Mouse (Mus musculus): Measurements from ENCODE around the gene Capn2. TPM values are rescaled to one million over a fixed set of nuclear protein-coding genes. Genes with fewer than 3 reads are reported as not detected.

Gene Capn2
- total and polyA plus RNA-seq, 3 experiments: 10.6 to 19.3 TPM; not detected in 1

DNA sequence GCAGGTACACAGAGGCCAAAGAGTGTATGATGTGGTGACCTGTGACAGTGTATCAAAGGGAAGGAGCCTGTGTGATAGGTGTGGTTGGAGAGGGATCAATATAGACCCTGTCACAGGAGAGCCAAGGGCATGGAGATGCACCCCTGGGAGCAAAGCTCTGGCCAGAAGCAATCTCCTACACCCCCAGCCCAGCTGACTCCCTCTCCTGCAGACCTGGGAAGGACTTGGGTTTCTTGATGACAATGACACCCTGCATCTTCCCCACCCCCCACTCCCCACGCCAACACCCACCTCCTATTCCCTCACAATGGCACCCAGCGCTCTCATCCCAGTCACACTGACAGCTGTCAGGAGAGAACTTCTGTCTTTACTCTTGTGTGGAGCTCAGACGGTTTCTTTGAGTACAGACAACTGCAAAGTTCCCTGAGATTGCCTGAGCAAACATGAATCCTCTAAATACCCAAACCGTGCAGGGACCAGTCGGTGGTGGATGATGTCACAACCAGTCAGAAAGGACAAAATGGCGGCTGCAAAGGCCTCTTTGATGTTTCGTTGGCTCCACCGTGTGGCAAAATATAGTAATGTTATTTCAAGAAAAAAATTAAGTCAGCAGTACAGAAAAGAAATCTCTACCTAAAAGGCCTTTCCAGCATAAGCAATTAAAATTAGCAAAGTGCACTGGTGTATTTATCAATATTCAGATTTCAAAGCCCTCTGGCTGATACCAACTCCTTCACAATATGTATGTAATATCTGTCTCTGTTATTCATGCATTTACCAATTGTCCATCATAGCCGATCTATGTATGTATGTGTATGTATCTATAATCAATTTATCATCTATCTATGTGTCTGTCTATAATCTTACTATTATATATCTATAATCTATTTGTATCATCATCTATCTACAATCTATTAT, 21.9 kb upstream of the Capn2 start:
- Histone ChIP-seq H3K27me3 (ENCODE audit: control insufficient read depth in 1 of 2, insufficient read depth in 2 of 2, low read length in 2 of 2) (no peaks in the 10 kb centered on the region), H3K27ac (ENCODE audit: control insufficient read depth, low read depth, low read length) (no peak overlapping the region), H3K36me3 (ENCODE audit: control insufficient read depth in 1 of 2, insufficient read depth in 2 of 2, low read length in 2 of 2) (no peaks in the 10 kb centered on the region), H3K4me1 (ENCODE audit: control insufficient read depth in 1 of 2, insufficient read depth in 2 of 2, low read length in 2 of 2) (peaks cover 0 to 4% of the 10 kb centered on the region in 2 experiments; a peak in 2 of 4 replicates), H3K9me3 (replicated peaks; ENCODE audit: insufficient read depth, low read length) (no peaks in the 10 kb centered on the region), H3K9ac (ENCODE audit: control insufficient read depth, low read depth, low read length, poor library complexity, severe bottlenecking) (peak overlapping the region; percentile 75), H3K79me2 (ENCODE audit: control insufficient read depth, insufficient read depth, low read length, poor library complexity) (no peaks in the 10 kb centered on the region), H3K4me3 (ENCODE audit: control insufficient read depth in 1 of 2, insufficient read depth in 1 of 2, low read depth in 2 of 2, low read length in 2 of 2) (peak overlapping the region; percentile 51 to 64)
- peak; percentile 93 for DNase-seq (ENCODE audit: low read depth, low spot score)
- TF ChIP-seq CHD1 (IDR thresholded peaks at IDR 0.05; ENCODE audit: low read depth, low read length): no peak
- no peak for TF ChIP-seq MAZ (IDR thresholded peaks at IDR 0.05; ENCODE audit: low read depth, low read length)
- no peak for TF ChIP-seq TAL1 (IDR thresholded peaks at IDR 0.05; ENCODE audit: low read length)
- no peak for TF ChIP-seq POLR2AphosphoS2 (IDR thresholded peaks at IDR 0.05; ENCODE audit: low read length)
- TF ChIP-seq NELFE (IDR thresholded peaks at IDR 0.05; ENCODE audit: low read depth, low read length): no peak; the same call in 1 of the 2 replicates
- 0 out of 2 replicates have a peak, but pooled peaks have one; percentile 35 for TF ChIP-seq TBP (IDR thresholded peaks at IDR 0.05; ENCODE audit: low read depth, low read length)
- TF ChIP-seq ZC3H11A (IDR thresholded peaks at IDR 0.05; ENCODE audit: low read depth, low read length): peak; percentile 99
- TF ChIP-seq E2F4 (IDR thresholded peaks at IDR 0.05; ENCODE audit: borderline replicate concordance, low read depth, low read length): no peak
- peak; percentile 87 for TF ChIP-seq SIN3A (IDR thresholded peaks at IDR 0.05; ENCODE audit: low read length)
- no peak for TF ChIP-seq USF2 (IDR thresholded peaks at IDR 0.05; ENCODE audit: borderline replicate concordance in 1 of 2, insufficient read depth in 1 of 2, low read depth in 1 of 2, low read length in 2 of 2)
- peak; percentile 67 for TF ChIP-seq MYC (IDR thresholded peaks at IDR 0.05; ENCODE audit: low read depth, low read length)
- no peak for TF ChIP-seq EP300 (IDR thresholded peaks at IDR 0.05; ENCODE audit: low read depth in 1 of 2, low read length in 2 of 2)
- no peak for TF ChIP-seq POLR2AphosphoS5 (IDR thresholded peaks at IDR 0.05; ENCODE audit: borderline replicate concordance, low read depth, low read length)
- TF ChIP-seq MAX (IDR thresholded peaks at IDR 0.05; ENCODE audit: low read length): no peak
- TF ChIP-seq ZNF384 (IDR thresholded peaks at IDR 0.05; ENCODE audit: low read depth, low read length): peak; percentile 84
- TF ChIP-seq TCF12 (IDR thresholded peaks at IDR 0.05; ENCODE audit: low read depth, low read length): no peak
- TF ChIP-seq JUND (IDR thresholded peaks at IDR 0.05; ENCODE audit: low read depth, low read length): peak; percentile 67; the same call in 1 of the 2 replicates
- no peak for TF ChIP-seq NRF1 (IDR thresholded peaks at IDR 0.05; ENCODE audit: insufficient read depth, low read depth, low read length, poor library complexity, severe bottlenecking)
- TF ChIP-seq HCFC1 (IDR thresholded peaks at IDR 0.05; ENCODE audit: low read depth, low read length): peak; percentile 73
- 0 out of 2 replicates have a peak, but pooled peaks have one; percentile 5 for TF ChIP-seq RCOR1 (IDR thresholded peaks at IDR 0.05; ENCODE audit: low read depth, low read length)
- TF ChIP-seq RAD21 (IDR thresholded peaks at IDR 0.05; ENCODE audit: low read depth, low read length): no peak; the same call in none of the 2 replicates
- no peak; the same call in 1 of the 2 replicates for TF ChIP-seq ETS1 (IDR thresholded peaks at IDR 0.05; ENCODE audit: low read depth, low read length)
- peak; percentile 36 to 99 (median 70) for TF ChIP-seq CTCF (IDR thresholded peaks at IDR 0.05 in 2 of 3, conservative IDR thresholded peaks at IDR 0.05 in 1 of 3; ENCODE audit: control insufficient read depth in 1 of 3, insufficient read depth in 1 of 3, low read depth in 2 of 3, low read length in 3 of 3, poor library complexity in 1 of 3, severe bottlenecking in 1 of 3)
- TF ChIP-seq KAT2A (conservative IDR thresholded peaks at IDR 0.05; ENCODE audit: low read depth, low read length): no peak
- no peak for TF ChIP-seq MYB (IDR thresholded peaks at IDR 0.05; ENCODE audit: low read depth, low read length)
- peak in 1 of 2 experiments; percentile 45; a peak in 1 of 4 replicates for TF ChIP-seq POLR2A (IDR thresholded peaks at IDR 0.05; ENCODE audit: control insufficient read depth in 1 of 2, insufficient read depth in 1 of 2, low read depth in 1 of 2, low read length in 2 of 2, poor library complexity in 1 of 2)
- TF ChIP-seq ZMIZ1 (IDR thresholded peaks at IDR 0.05; ENCODE audit: low read depth, low read length): no peak
- no peak for TF ChIP-seq GATA1 (IDR thresholded peaks at IDR 0.05; ENCODE audit: low read depth, low read length)
- TF ChIP-seq CHD2 (IDR thresholded peaks at IDR 0.05; ENCODE audit: low read length): no peak
- TF ChIP-seq ZKSCAN1 (IDR thresholded peaks at IDR 0.05; ENCODE audit: low read depth, low read length): no peak
- 0 out of 2 replicates have a peak, but pooled peaks have one; percentile 20 for TF ChIP-seq BHLHE40 (IDR thresholded peaks at IDR 0.05; ENCODE audit: borderline replicate concordance, low read depth, low read length)
- TF ChIP-seq ELF1 (IDR thresholded peaks at IDR 0.05; ENCODE audit: low read depth, low read length): no peak
- TF ChIP-seq UBTF (IDR thresholded peaks at IDR 0.05; ENCODE audit: borderline replicate concordance, insufficient read depth, low read depth, low read length): no peak
- no peak for TF ChIP-seq USF1 (IDR thresholded peaks at IDR 0.05; ENCODE audit: low read depth, low read length)
- no peak for TF ChIP-seq GABPA (IDR thresholded peaks at IDR 0.05; ENCODE audit: low read depth, low read length)

Measured in MEL (cell line).